ENCODE assay signal across 8 mouse cellular contexts in the genomic region with DNA sequence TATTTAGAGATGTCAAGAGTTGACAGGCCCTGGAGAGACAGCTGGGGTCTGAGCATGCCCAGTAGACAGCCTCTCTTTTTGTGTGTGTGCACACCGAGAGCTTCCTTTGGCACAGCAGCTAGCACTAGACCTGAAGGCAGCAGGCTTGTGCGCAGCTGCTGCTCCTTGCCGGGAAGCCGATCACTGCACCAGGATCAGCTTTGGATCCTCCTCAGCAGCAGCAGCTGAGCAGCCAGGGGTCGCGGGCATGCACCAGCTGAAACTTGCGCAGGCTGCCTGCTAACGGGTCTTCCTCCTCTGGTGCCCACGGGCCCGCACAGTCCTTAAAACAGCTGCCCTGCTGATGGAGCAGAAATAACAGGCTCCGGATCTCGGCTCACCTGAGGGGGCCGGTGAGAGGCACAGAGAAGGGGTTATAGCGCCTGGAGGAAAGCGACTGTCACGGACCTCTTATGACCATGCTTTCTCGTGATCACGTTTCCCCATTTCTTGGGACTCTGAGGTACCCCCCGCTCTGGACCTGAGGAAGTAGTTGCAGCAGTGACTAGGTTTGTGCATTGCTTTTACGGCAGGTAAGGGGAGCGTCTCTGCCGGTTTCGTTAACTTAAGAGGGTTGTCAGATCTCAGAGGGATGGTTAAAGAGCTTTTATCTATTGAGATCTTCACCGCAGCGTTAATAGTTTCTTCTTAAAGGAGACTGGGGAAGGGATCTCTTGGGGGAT. TPM values are rescaled to one million over a fixed set of nuclear protein-coding genes. Genes with fewer than 3 reads are reported as not detected.
DNase-seq lines count a peak whose midpoint lies in the region; ATAC-seq and TF ChIP-seq lines count a peak whose summit lies in the region.

No protein-coding gene starts in this region.

- peak overlapping the region; percentile 79 for H3K4me2 ChIP-seq in kidney, embryonic 16.5 days (replicated peaks; ENCODE audit: low read depth, low read length)
- peak overlapping the region; percentile 72 for H3K4me2 ChIP-seq in midbrain, embryonic 15.5 days

- H3K9me3 ChIP-seq in kidney, embryonic 16.5 days (ENCODE audit: low read length), result no peaks in the 10 kb centered on the region
- no peaks in the 10 kb centered on the region for H3K9me3 ChIP-seq in midbrain, embryonic 15.5 days

- peak overlapping the region; percentile 43 for H3K4me3 ChIP-seq in kidney, embryonic 16.5 days (ENCODE audit: low read length)
- no peak overlapping the region for H3K4me3 ChIP-seq in kidney, adult 2 months (ENCODE audit: insufficient read depth, low read depth, low read length)
- H3K4me3 ChIP-seq in midbrain, embryonic 15.5 days, result peak overlapping the region; percentile 58

- H3K27me3 ChIP-seq in kidney, embryonic 16.5 days (ENCODE audit: insufficient read depth, low read length), result peaks cover 5% of the 10 kb centered on the region; the same call in 1 of the 2 replicates
- H3K27me3 ChIP-seq in kidney, adult 2 months (replicated peaks; ENCODE audit: control insufficient read depth, insufficient read depth, low read length), result no peaks in the 10 kb centered on the region
- no peaks in the 10 kb centered on the region for H3K27me3 ChIP-seq in midbrain, embryonic 15.5 days (replicated peaks)

- TF ChIP-seq CTCF in kidney, adult 2 months (conservative IDR thresholded peaks at IDR 0.05; ENCODE audit: insufficient read depth, insufficient read length, low read depth, low read length), result no peak

- DNase-seq in kidney, adult 2 months, result no peak
- peak; percentile 60 for DNase-seq in embryo, embryonic 10.5 days (ENCODE audit: low spot score)
- peak; percentile 8 for DNase-seq in heart, postnatal 4 days
- DNase-seq in left cerebral cortex, postnatal 10 days (ENCODE audit: extremely low spot score in 1 of 2, low spot score in 2 of 2), result peak; percentile 38 to 42
- peak; percentile 27 for DNase-seq in thymus, postnatal 0 days (ENCODE audit: low spot score)
- no peak for DNase-seq in Muller cell, postnatal 12 days (ENCODE audit: inconsistent ontology term)

- H3K4me1 ChIP-seq in kidney, embryonic 16.5 days (ENCODE audit: insufficient read depth, low read length), result 0 out of 2 replicates have a peak, but pooled peaks cover 7% of the 10 kb centered on the region
- no peaks in the 10 kb centered on the region for H3K4me1 ChIP-seq in kidney, adult 2 months (ENCODE audit: control insufficient read depth, insufficient read depth, low read length)
- H3K4me1 ChIP-seq in midbrain, embryonic 15.5 days, result 0 out of 2 replicates have a peak, but pooled peaks cover 5% of the 10 kb centered on the region

- peak overlapping the region; percentile 50 for H3K9ac ChIP-seq in kidney, embryonic 16.5 days (replicated peaks; ENCODE audit: low read length)
- peak overlapping the region; percentile 73 for H3K9ac ChIP-seq in midbrain, embryonic 15.5 days

- WGBS in kidney, embryonic 16.5 days, result 3% methylated on average over 25 of the region's 25 CpGs
- WGBS in kidney, adult 2 months, result 2% methylated on average over 25 of the region's 25 CpGs
- WGBS in midbrain, embryonic 15.5 days, result under 1% methylated on average over 25 of the region's 25 CpGs

- no peak overlapping the region for H3K27ac ChIP-seq in kidney, embryonic 16.5 days (ENCODE audit: low read length)
- H3K27ac ChIP-seq in kidney, adult 2 months (ENCODE audit: insufficient read depth, low read depth, low read length), result no peak overlapping the region
- H3K27ac ChIP-seq in midbrain, embryonic 15.5 days, result peak overlapping the region; percentile 87

- TF ChIP-seq POLR2A in kidney, adult 2 months (IDR thresholded peaks at IDR 0.05; ENCODE audit: low read depth, low read length), result no peak

- no peaks in the 10 kb centered on the region for H3K36me3 ChIP-seq in kidney, embryonic 16.5 days (ENCODE audit: insufficient read depth, low read length)
- no peaks in the 10 kb centered on the region for H3K36me3 ChIP-seq in kidney, adult 2 months (ENCODE audit: control insufficient read depth, insufficient read depth, low read length)
- H3K36me3 ChIP-seq in midbrain, embryonic 15.5 days (replicated peaks), result no peaks in the 10 kb centered on the region

- intact Hi-C loops in left cerebral cortex, postnatal 10 days (cut with DNase I), result no loop called here

- peak; percentile 79 for ATAC-seq in kidney, embryonic 16.5 days (ENCODE audit: low FRiP score, low TSS enrichment)
- peak; percentile 99 for ATAC-seq in midbrain, embryonic 15.5 days (replicated peaks)

RNA-seq across cellular contexts. Expression of gene Arhgap18, which starts 57.8 kb away (rescaled TPM):
- polyA plus RNA-seq in kidney, embryonic 16.5 days (2015; fragmentation: Nextera tagmentation; extraction: Ambion mirVana), result 41.5 and 49.3 TPM in 2 replicates
- polyA plus RNA-seq in kidney, adult 2 months (2012; rRNA removed), result 7.4 and 10.7 TPM in 2 replicates
- total RNA-seq in heart, postnatal 4 days (2021), result 10 to 100 TPM; 63.2 to 74.8 TPM
- total RNA-seq in left cerebral cortex, postnatal 10 days (2021), result 10 to 100 TPM; 10.1 TPM
- 15.1 and 20.4 TPM in 2 replicates for polyA plus RNA-seq in midbrain, embryonic 15.5 days (2015; fragmentation: Nextera tagmentation; extraction: Ambion mirVana)
- polyA plus RNA-seq in thymus, postnatal 0 days (2015; fragmentation: Nextera tagmentation; extraction: Ambion mirVana), result 12.9 and 14.8 TPM in 2 replicates

Comparison
In these comparisons a context has a peak if more than half of its experiments do, and no peak if none do; other contexts are left out.
1. DNase-seq: peak in embryo, embryonic 10.5 days (single experiment), heart, postnatal 4 days (single experiment), left cerebral cortex, postnatal 10 days (2 of 2) and thymus, postnatal 0 days (single experiment); none in kidney, adult 2 months (single experiment) and Muller cell, postnatal 12 days (single experiment).